Comparison of ENCODE assay signal across 8 mouse cellular contexts in the genomic region with DNA sequence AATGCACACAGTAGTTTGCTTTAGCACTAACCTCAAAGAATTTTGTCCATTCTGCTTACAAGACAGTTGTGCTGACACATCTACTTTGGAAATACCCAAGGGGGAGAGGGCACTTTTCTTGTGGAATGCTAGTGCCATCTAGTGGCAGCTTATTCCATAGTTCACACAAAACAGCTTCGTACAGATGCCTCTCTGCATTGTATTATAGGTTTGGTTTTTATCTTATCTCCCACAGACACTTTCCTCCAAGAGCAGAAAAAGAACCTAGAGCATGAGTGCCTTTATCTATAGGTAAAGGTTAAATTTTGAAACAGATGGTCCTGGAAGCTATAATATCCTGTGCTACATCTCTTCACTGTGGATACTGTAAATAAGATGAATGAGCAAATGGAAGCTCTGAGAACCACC. TPM values are rescaled to one million over a fixed set of nuclear protein-coding genes. Genes with fewer than 3 reads are reported as not detected.
DNase-seq lines count a peak whose midpoint lies in the region; ATAC-seq and TF ChIP-seq lines count a peak whose summit lies in the region.

No protein-coding gene starts in this region.

- WGBS in cerebellum, adult 2 months: 6% methylated on average over 1 of the region's 1 CpGs
- WGBS in limb, embryonic 11.5 days: 40% methylated on average over 1 of the region's 1 CpGs
- WGBS in midbrain, embryonic 14.5 days: 13% methylated on average over 1 of the region's 1 CpGs

- TF ChIP-seq CTCF in cerebellum, adult 2 months (IDR thresholded peaks at IDR 0.05; ENCODE audit: borderline replicate concordance, insufficient read depth, low read depth, low read length): peak; percentile 44; the same call in 1 of the 2 replicates

- H3K4me1 ChIP-seq in cerebellum, adult 2 months (ENCODE audit: control insufficient read depth, insufficient read depth, low read length): no peaks in the 10 kb centered on the region
- no peaks in the 10 kb centered on the region for H3K4me1 ChIP-seq in limb, embryonic 11.5 days (ENCODE audit: control insufficient read depth, insufficient read depth, low read length)
- H3K4me1 ChIP-seq in midbrain, embryonic 14.5 days (ENCODE audit: control insufficient read depth, insufficient read depth, low read length): no peaks in the 10 kb centered on the region

- no peaks in the 10 kb centered on the region for H3K9me3 ChIP-seq in limb, embryonic 11.5 days (ENCODE audit: control insufficient read depth, low read length)
- no peaks in the 10 kb centered on the region for H3K9me3 ChIP-seq in midbrain, embryonic 14.5 days (ENCODE audit: control insufficient read depth, low read length)

- no peak for TF ChIP-seq POLR2A in cerebellum, adult 2 months (IDR thresholded peaks at IDR 0.05; ENCODE audit: borderline replicate concordance, insufficient read depth, low read length)

- no peaks in the 10 kb centered on the region for H3K27me3 ChIP-seq in cerebellum, adult 2 months (ENCODE audit: control insufficient read depth, insufficient read depth, low read length)
- H3K27me3 ChIP-seq in limb, embryonic 11.5 days (ENCODE audit: control insufficient read depth, insufficient read depth, low read length): no peaks in the 10 kb centered on the region
- no peaks in the 10 kb centered on the region for H3K27me3 ChIP-seq in midbrain, embryonic 14.5 days (ENCODE audit: control insufficient read depth, insufficient read depth, low read length)

- DNase-seq in 3134 (ENCODE audit: extremely low read depth, insufficient read length, low spot score): peak; percentile 51
- DNase-seq in ES-CJ7 (ENCODE audit: low read depth, low spot score): peak; percentile 63
- peak; percentile 39 to 48 for DNase-seq in cerebellum, adult 2 months
- DNase-seq in forelimb bud, embryonic 11.5 days (ENCODE audit: low read depth, low spot score): peak; percentile 66
- DNase-seq in induced T-regulatory cell, adult 2 months (ENCODE audit: low read depth): peak; percentile 87
- peak; percentile 65 for DNase-seq in limb, embryonic 11.5 days (ENCODE audit: low spot score)
- peak; percentile 94 for DNase-seq in midbrain, embryonic 14.5 days
- DNase-seq in telencephalon, adult 2 months (ENCODE audit: low read depth, low spot score): peak; percentile 78

- no peak overlapping the region for H3K4me3 ChIP-seq in cerebellum, adult 2 months (replicated peaks; ENCODE audit: insufficient read depth, low read depth, low read length)
- H3K4me3 ChIP-seq in limb, embryonic 11.5 days (ENCODE audit: low read depth, low read length): no peak overlapping the region
- no peak overlapping the region for H3K4me3 ChIP-seq in midbrain, embryonic 14.5 days (replicated peaks; ENCODE audit: low read depth, low read length)

- H3K9ac ChIP-seq in limb, embryonic 11.5 days (ENCODE audit: low read length): no peak overlapping the region
- no peak overlapping the region for H3K9ac ChIP-seq in midbrain, embryonic 14.5 days (replicated peaks; ENCODE audit: low read length)

- ATAC-seq in limb, embryonic 11.5 days (ENCODE audit: insufficient number of reproducible peaks, low FRiP score, low TSS enrichment, low read depth): no peak
- no peak for ATAC-seq in midbrain, embryonic 14.5 days (ENCODE audit: low FRiP score, low TSS enrichment)

- peaks cover 9% of the 10 kb centered on the region for H3K36me3 ChIP-seq in limb, embryonic 11.5 days (ENCODE audit: control insufficient read depth, insufficient read depth, low read length)
- peaks cover 50% of the 10 kb centered on the region for H3K36me3 ChIP-seq in midbrain, embryonic 14.5 days (ENCODE audit: control insufficient read depth, insufficient read depth, low read length)

- no peak overlapping the region for H3K4me2 ChIP-seq in limb, embryonic 11.5 days (ENCODE audit: low read depth, severe bottlenecking)
- H3K4me2 ChIP-seq in midbrain, embryonic 14.5 days (ENCODE audit: low read length): no peak overlapping the region

- no peak overlapping the region for H3K27ac ChIP-seq in cerebellum, adult 2 months (ENCODE audit: insufficient read depth, low read length)
- no peak overlapping the region for H3K27ac ChIP-seq in limb, embryonic 11.5 days (replicated peaks; ENCODE audit: low read depth, low read length)
- no peak overlapping the region for H3K27ac ChIP-seq in midbrain, embryonic 14.5 days (replicated peaks; ENCODE audit: low read depth, low read length)

RNA-seq across cellular contexts. Expression of a gene that starts 46.2 kb away (rescaled TPM):
- 33.8 and 35.6 TPM in 2 replicates for polyA plus RNA-seq in cerebellum, adult 2 months (2012; rRNA removed)
- polyA plus RNA-seq in limb, embryonic 11.5 days (2014; fragmentation: Nextera tagmentation; extraction: Ambion mirVana): 36.6 and 37.7 TPM in 2 replicates
- 28.9 and 32.1 TPM in 2 replicates for polyA plus RNA-seq in midbrain, embryonic 14.5 days (2014; fragmentation: Nextera tagmentation; extraction: Ambion mirVana)

Comparison
In these comparisons a context has a peak if more than half of its experiments do, and no peak if none do; other contexts are left out.
1. DNase-seq: peak in every context shown above with its lines; median percentile 94 in midbrain, embryonic 14.5 days; 87 in induced T-regulatory cell, adult 2 months; 78 in telencephalon, adult 2 months; 66 in forelimb bud, embryonic 11.5 days; 65 in limb, embryonic 11.5 days; 63 in ES-CJ7; 51 in 3134; 44 in cerebellum, adult 2 months.